Mouse (Mus musculus): ENCODE measurements around the gene Map3k3. TPM values are rescaled to one million over a fixed set of nuclear protein-coding genes. Genes with fewer than 3 reads are reported as not detected.

Gene Map3k3
- total RNA-seq, 2 experiments from 2014 or later, result 23.0 to 23.6 TPM

Other genes starting within 250 kb of the Map3k3 start
- 10 to 100 TPM; 52.7 to 54.0 TPM for gene Cyb561, start 131.3 kb upstream of the Map3k3 start, total RNA-seq (2021)
- 10 to 100 TPM in 1 of 2 experiments, 1 to 10 TPM in 1; 7.5 to 10.6 TPM for gene Ace, start 116.7 kb upstream of the Map3k3 start, total RNA-seq (2021)
- gene Ace3, start 89.9 kb upstream of the Map3k3 start, total RNA-seq (2021), result not detected
- 1 to 10 TPM; 1.6 to 1.9 TPM for gene Kcnh6, start 76.5 kb upstream of the Map3k3 start, total RNA-seq (2021)
- gene Dcaf7, start 47.7 kb upstream of the Map3k3 start, total RNA-seq (2021), result 100 to 1,000 TPM; 228 to 235 TPM
- 10 to 100 TPM; 14.0 TPM for gene Taco1, start 18.6 kb upstream of the Map3k3 start, total RNA-seq (2021)
- gene Gm10840, start 76.2 kb downstream of the Map3k3 start, total RNA-seq (2021), result 1 to 10 TPM in 1 of 2 experiments, not detected in 1; 1.5 TPM
- 10 to 100 TPM; 79.4 to 89.1 TPM for gene Limd2, start 76.2 kb downstream of the Map3k3 start, total RNA-seq (2021)
- gene Strada, start 117.6 kb downstream of the Map3k3 start, total RNA-seq (2021), result 10 to 100 TPM; 27.5 to 28.2 TPM
- gene Ccdc47, start 131.7 kb downstream of the Map3k3 start, total RNA-seq (2021), result 10 to 100 TPM; 77.3 to 85.3 TPM
- 10 to 100 TPM; 67.9 to 72.7 TPM for gene Ddx42, start 132.3 kb downstream of the Map3k3 start, total RNA-seq (2021)
- gene Ftsj3, start 171.5 kb downstream of the Map3k3 start, total RNA-seq (2021), result 10 to 100 TPM; 31.0 to 32.8 TPM
- gene Psmc5, start 171.5 kb downstream of the Map3k3 start, total RNA-seq (2021), result 100 to 1,000 TPM; 127 to 134 TPM
- 10 to 100 TPM; 13.8 to 14.1 TPM for gene Smarcd2, start 188.4 kb downstream of the Map3k3 start, total RNA-seq (2021)
- under 1 TPM; 0.21 to 0.22 TPM for gene Tcam1, start 192.1 kb downstream of the Map3k3 start, total RNA-seq (2021)
- gene Gh, start 217.3 kb downstream of the Map3k3 start, total RNA-seq (2021), result not detected
- under 1 TPM; 0.58 to 0.79 TPM for gene Cd79b, start 230.1 kb downstream of the Map3k3 start, total RNA-seq (2021)